Mouse (Mus musculus) embryonic fibroblast, embryonic 13.5 days (primary cell): ENCODE data around the gene Gse1. TPM values are rescaled to one million over a fixed set of nuclear protein-coding genes. Genes with fewer than 3 reads are reported as not detected.
A peak's percentile ranks its signal among the peaks of the same experiment; 100 is the strongest.

Experiments
- H3K27ac ChIP-seq: 2 replicates; pipeline ENCODE4 v1.5.1; 2012; ENCODE audit warnings: low read length, control low read depth, inconsistent platforms; ENCODE audit not compliant: insufficient read depth
- H3K4me1 ChIP-seq: 2 replicates; pipeline ENCODE4 v1.6.1; 2011; ENCODE audit warnings: low read length; ENCODE audit not compliant: control insufficient read depth, insufficient read depth
- H3K4me3 ChIP-seq: 2 replicates; pipeline ENCODE4 v1.5.1; 2011; ENCODE audit warnings: mild to moderate bottlenecking, control low read depth, low read length; ENCODE audit not compliant: insufficient read depth
- CTCF ChIP-seq: IDR thresholded peaks from 2 replicates; pipeline ENCODE4 v1.5.1; 2011; ENCODE audit warnings: mild to moderate bottlenecking, control low read depth, low read length, moderate library complexity, borderline replicate concordance; ENCODE audit not compliant: insufficient read depth
- POLR2A ChIP-seq: IDR thresholded peaks from 2 replicates; pipeline ENCODE4 v1.6.1; 2011; ENCODE audit warnings: low read depth, mild to moderate bottlenecking, control low read depth, low read length, moderate library complexity
- polyA plus RNA-seq: library from polyadenylated mRNA; stranded (reverse); fragments of >200 nt; gene quantifications from 2 replicates; pipeline ENCODE4 v1.2.4, GENCODE M21; 2011; ENCODE audit warnings: low read depth; ENCODE audit not compliant: missing spikeins, insufficient read length

Gene Gse1
- polyA plus RNA-seq, 1 experiment: 13.4 TPM

GRCm38 (mm10) chr8:120368814-120369649, 140.8 kb downstream of the Gse1 start:
- TF ChIP-seq POLR2A (0 out of 2 replicates have a peak, but pooled peaks have one; percentile 16), CTCF (0 out of 2 replicates have a peak, but pooled peaks have one; percentile 4)
- no peak overlapping the region for H3K4me3 ChIP-seq
- 0 out of 2 replicates have a peak, but pooled peaks cover 3% of the 10 kb centered on the region for H3K4me1 ChIP-seq
- peak overlapping the region; percentile 35; the same call in 1 of the 2 replicates for H3K27ac ChIP-seq

- 0 out of 2 replicates have a peak, but pooled peaks cover 3% of the 10 kb centered on the region for H3K4me1 ChIP-seq
- H3K4me3 ChIP-seq: no peak overlapping the region
- no peak overlapping the region for H3K27ac ChIP-seq
- TF ChIP-seq POLR2A (no peak), CTCF (no peak)
Observed at GRCm38 (mm10) chr8:120369956-120370355, 141.7 kb downstream of the Gse1 start.

- H3K4me3 ChIP-seq: no peak overlapping the region
- no peak overlapping the region for H3K27ac ChIP-seq
- TF ChIP-seq POLR2A (no peak), CTCF (no peak)
- 0 out of 2 replicates have a peak, but pooled peaks cover 3% of the 10 kb centered on the region for H3K4me1 ChIP-seq
Observed at GRCm38 (mm10) chr8:120370461-120370860, 142.2 kb downstream of the Gse1 start.

GRCm38 (mm10) chr8:120371146-120371545, 142.9 kb downstream of the Gse1 start:
- TF ChIP-seq POLR2A (no peak), CTCF (no peak)
- 0 out of 2 replicates have a peak, but pooled peaks cover 3% of the 10 kb centered on the region for H3K4me1 ChIP-seq
- H3K4me3 ChIP-seq: no peak overlapping the region
- H3K27ac ChIP-seq: no peak overlapping the region

- H3K4me3 ChIP-seq: no peak overlapping the region
- H3K27ac ChIP-seq: no peak overlapping the region
- 0 out of 2 replicates have a peak, but pooled peaks cover 3% of the 10 kb centered on the region for H3K4me1 ChIP-seq
- TF ChIP-seq POLR2A: no peak
- TF ChIP-seq CTCF: no peak
Observed at GRCm38 (mm10) chr8:120371725-120372457, 143.6 kb downstream of the Gse1 start.

GRCm38 (mm10) chr8:120372684-120373083, 144.4 kb downstream of the Gse1 start:
- H3K4me3 ChIP-seq: no peak overlapping the region
- TF ChIP-seq POLR2A (no peak), CTCF (no peak)
- no peak overlapping the region for H3K27ac ChIP-seq
- H3K4me1 ChIP-seq: 0 out of 2 replicates have a peak, but pooled peaks cover 3% of the 10 kb centered on the region

- no peak overlapping the region for H3K4me3 ChIP-seq
- H3K4me1 ChIP-seq: 0 out of 2 replicates have a peak, but pooled peaks cover 3% of the 10 kb centered on the region
Observed at GRCm38 (mm10) chr8:120373621-120374020, 145.4 kb downstream of the Gse1 start.

GRCm38 (mm10) chr8:120374070-120374469, 145.8 kb downstream of the Gse1 start:
- Histone ChIP-seq H3K4me3 (no peak overlapping the region), H3K4me1 (0 out of 2 replicates have a peak, but pooled peaks cover 3% of the 10 kb centered on the region), H3K27ac (no peak overlapping the region)
- TF ChIP-seq POLR2A (no peak), CTCF (no peak)

More at GRCm38 (mm10) chr8:120373621-120374020, 145.4 kb downstream of the Gse1 start:
- TF ChIP-seq CTCF (no peak), POLR2A (no peak)
- no peak overlapping the region for H3K27ac ChIP-seq

GRCm38 (mm10) chr8:120374514-120374913, 146.3 kb downstream of the Gse1 start:
- TF ChIP-seq POLR2A: no peak
- no peak for TF ChIP-seq CTCF
- Histone ChIP-seq H3K27ac (no peak overlapping the region), H3K4me1 (no peaks in the 10 kb centered on the region), H3K4me3 (no peak overlapping the region)
